Mouse (Mus musculus) olfactory bulb, adult 2 months (tissue): ENCODE measurements around the gene Crim1.

Experiments used
- CTCF ChIP-seq: fragments of 200-500 bp; IDR thresholded peaks from 2 replicates; pipeline ENCODE4 v1.5.1; 2012; ENCODE audit warnings: low read depth, mild to moderate bottlenecking, low read length, moderate library complexity; ENCODE audit not compliant: insufficient read depth
- POLR2A ChIP-seq: fragments of 200-500 bp; IDR thresholded peaks from 2 replicates; pipeline ENCODE4 v1.6.1; 2012; ENCODE audit warnings: mild to moderate bottlenecking, low read depth, low read length, moderate library complexity; ENCODE audit not compliant: insufficient read depth

- TF ChIP-seq POLR2A (no peak), CTCF (no peak)
These were observed 11.8 kb downstream of the Crim1 start for GRCm38 (mm10) chr17:78211881-78212280.
